Mouse (Mus musculus) small intestine, adult 2 months (tissue): ENCODE data around the gene Igfbp2. TPM values are rescaled to one million over a fixed set of nuclear protein-coding genes. Genes with fewer than 3 reads are reported as not detected.

ENCODE experiments used
- H3K27ac ChIP-seq: fragments of 200-500 bp; 2 replicates; pipeline ENCODE4 v1.5.1; 2012; ENCODE audit warnings: low read depth, low read length, control low read depth, inconsistent platforms; ENCODE audit not compliant: insufficient read depth
- H3K27me3 ChIP-seq: fragments of 200-500 bp; 2 replicates; pipeline ENCODE4 v1.6.1; 2012; ENCODE audit warnings: mild to moderate bottlenecking, moderate library complexity, low read length, inconsistent platforms; ENCODE audit not compliant: control insufficient read depth, insufficient read depth
- H3K36me3 ChIP-seq: fragments of 200-500 bp; 2 replicates; pipeline ENCODE4 v1.6.1; 2012; ENCODE audit warnings: mild to moderate bottlenecking, low read length, control low read depth, inconsistent platforms; ENCODE audit not compliant: control insufficient read depth, insufficient read depth
- H3K4me1 ChIP-seq: fragments of 200-500 bp; 2 replicates; pipeline ENCODE4 v1.6.1; 2012; ENCODE audit warnings: low read length, inconsistent platforms, mixed read lengths; ENCODE audit not compliant: control insufficient read depth, insufficient read depth, insufficient read length
- H3K4me3 ChIP-seq: fragments of 200-500 bp; 2 replicates; pipeline ENCODE4 v1.5.1; 2012; ENCODE audit warnings: low read depth, mild to moderate bottlenecking, control low read depth, inconsistent platforms, low read length, moderate library complexity
- CTCF ChIP-seq: fragments of 200-500 bp; IDR thresholded peaks from 2 replicates; pipeline ENCODE4 v1.5.1; 2012; ENCODE audit warnings: low read depth, mild to moderate bottlenecking, control low read depth, inconsistent platforms, low read length, moderate library complexity, mixed read lengths; ENCODE audit not compliant: insufficient replicate concordance, insufficient read length; ENCODE audit errors: extremely low read depth
- POLR2A ChIP-seq: fragments of 200-500 bp; IDR thresholded peaks from 2 replicates; pipeline ENCODE4 v1.6.1; 2012; ENCODE audit warnings: low read depth, mild to moderate bottlenecking, control low read depth, inconsistent platforms, low read length, moderate library complexity
- WGBS: fragments of 180-500 bp; shearing (Covaris S2); methylation state at CpG from one replicate; pipeline ENCODE4 v1.1.7; 2018; 5-methylcytosine and 5-hydroxymethylcytosine counted together
- polyA plus RNA-seq: library from polyadenylated mRNA; depleted of rRNA; stranded (reverse); fragments of >200 nt; gene quantifications from 2 replicates; pipeline ENCODE4 v1.2.3, GENCODE M21; 2012

Gene Igfbp2
- polyA plus RNA-seq, 1 experiment: 7.7 TPM

DNA sequence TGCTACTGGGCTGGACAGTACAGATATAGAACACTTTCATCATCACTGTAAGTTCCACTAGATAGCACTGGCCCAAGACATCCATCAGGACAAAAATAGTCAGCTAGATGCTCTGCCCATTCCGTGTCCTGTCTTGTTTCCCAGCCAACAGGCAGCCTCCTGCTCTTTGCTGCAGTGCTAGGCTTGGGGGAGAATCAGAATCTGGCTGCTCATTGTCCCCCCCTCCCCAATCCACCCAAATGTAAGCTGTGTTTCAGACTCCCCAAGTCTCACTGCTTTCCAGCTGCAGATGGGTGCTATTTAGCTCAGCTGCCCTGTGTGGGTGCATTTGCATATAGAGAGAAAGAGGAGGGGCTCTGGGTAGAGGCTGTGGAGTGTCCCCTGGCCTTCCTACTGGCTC, 43.0 kb downstream of the Igfbp2 start:
- 67% methylated on average over 1 of the region's 1 CpGs for WGBS

DNA sequence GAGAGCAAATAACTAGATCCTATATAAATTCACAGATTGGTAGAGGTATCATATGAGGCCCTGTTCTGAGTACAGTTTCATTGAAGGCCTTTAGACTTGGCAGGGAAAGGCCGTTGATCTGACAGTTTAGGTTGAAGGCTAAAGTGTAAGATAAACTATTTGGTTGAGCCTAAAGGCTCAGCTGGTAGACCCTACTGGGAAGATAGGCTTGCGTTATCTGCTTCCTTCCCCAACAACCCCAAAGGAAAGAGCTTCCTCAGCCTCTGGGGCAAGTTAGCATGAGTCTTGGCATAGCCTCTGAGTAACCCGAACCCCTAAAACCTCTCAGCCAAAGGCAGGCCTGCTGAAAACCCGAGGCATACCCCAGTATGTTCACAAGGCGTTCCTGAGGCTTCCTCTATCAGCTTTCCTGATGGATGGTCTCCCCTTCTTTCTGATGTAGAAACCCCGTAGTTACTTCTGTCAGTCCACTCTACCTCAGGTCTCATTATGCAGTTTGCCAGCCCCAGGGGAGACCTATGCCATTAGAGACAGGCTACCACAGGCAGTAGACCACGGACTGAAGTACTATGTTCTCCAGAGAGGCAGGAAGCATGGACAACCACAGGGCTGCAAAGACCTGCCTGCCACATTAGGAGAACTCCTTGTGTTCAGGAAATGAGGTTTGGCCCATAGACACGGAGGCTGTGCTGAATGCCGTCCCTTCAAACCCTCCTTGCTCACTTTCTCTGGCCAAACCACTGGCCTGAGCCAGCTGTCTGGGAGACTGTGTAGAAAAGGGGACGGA, 44.3 kb downstream of the Igfbp2 start:
- H3K27ac ChIP-seq: no peak overlapping the region
- H3K4me3 ChIP-seq: no peak overlapping the region
- no peaks in the 10 kb centered on the region for H3K36me3 ChIP-seq
- H3K4me1 ChIP-seq: peaks cover 14% of the 10 kb centered on the region
- 81% methylated on average over 10 of the region's 10 CpGs for WGBS
- TF ChIP-seq POLR2A: no peak
- no peak for TF ChIP-seq CTCF
- peaks cover 10% of the 10 kb centered on the region for H3K27me3 ChIP-seq

More for the DNA sequence above, 43.0 kb downstream of the Igfbp2 start:
- H3K36me3 ChIP-seq: no peaks in the 10 kb centered on the region
- H3K4me1 ChIP-seq: peaks cover 14% of the 10 kb centered on the region
- TF ChIP-seq CTCF (no peak), POLR2A (no peak)
- no peaks in the 10 kb centered on the region; the same call in 1 of the 2 replicates for H3K27me3 ChIP-seq
- H3K27ac ChIP-seq: no peak overlapping the region
- H3K4me3 ChIP-seq: no peak overlapping the region

DNA sequence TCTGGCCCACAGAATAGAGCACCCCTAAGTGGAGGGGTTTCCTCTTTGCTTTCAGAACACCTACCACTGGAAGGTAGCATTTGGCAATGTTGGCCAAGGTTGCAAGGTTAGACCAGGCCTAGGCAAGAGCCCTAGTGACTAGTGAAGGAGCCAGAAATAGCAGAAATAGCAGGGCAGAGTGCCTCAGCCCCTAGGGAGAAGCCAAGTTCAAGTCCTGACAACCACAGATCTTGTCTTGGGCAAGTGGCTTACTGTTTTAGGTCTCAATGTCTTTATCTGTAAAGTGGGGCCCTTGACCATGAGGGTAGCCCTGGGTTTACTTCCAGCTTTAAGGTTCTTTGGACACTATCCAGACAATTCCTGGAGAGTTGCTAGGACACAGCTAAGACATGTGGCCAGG, 45.0 kb downstream of the Igfbp2 start:
- peaks cover 14% of the 10 kb centered on the region for H3K4me1 ChIP-seq
- no peak overlapping the region for H3K27ac ChIP-seq
- TF ChIP-seq CTCF (no peak), POLR2A (no peak)
- H3K27me3 ChIP-seq: peaks cover 16% of the 10 kb centered on the region
- no peaks in the 10 kb centered on the region for H3K36me3 ChIP-seq
- no peak overlapping the region for H3K4me3 ChIP-seq

DNA sequence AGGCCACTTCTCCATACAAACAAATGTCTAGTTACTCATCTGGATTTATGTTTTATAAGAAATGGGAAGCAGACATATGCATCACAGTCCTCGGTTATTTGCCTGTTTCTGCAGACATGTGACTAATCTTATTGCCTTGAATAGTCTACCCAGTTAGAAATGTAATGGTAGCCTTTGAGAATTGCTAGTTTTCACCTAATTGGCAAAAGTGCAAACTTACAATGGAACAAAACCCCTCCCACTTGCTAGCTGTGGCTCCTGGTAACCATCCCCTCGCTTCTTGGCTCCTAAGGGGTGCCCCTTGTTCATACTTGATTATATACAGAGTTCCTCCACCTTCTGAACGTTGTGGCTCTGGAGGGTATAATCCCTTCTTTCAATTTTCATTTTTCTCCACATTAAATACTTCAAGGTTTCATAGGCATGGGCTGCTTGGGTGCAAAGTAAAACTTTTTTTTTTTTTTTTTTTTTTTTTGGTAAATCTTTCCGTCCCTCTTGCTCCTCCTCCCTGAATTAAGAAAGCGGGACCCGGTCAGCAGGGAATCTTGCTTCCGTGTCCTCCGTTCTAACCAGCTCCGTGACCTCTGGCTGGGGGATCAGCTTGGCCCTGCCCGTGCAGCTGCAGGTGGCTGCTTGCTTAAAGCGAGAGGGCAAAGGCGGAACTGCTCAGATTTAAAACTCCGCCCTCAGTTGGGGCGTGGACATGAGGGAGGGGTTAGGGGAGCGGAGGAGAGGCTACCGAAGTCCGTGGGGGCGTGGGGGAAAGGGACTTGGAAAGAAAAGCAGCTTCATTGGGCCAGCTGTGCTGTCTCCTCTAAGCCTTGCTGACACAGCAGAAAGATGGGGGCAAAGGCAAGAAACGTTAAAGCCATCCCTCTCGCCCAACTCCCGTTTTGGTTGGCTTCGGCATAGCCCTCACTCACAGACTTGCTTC, 45.6 kb downstream of the Igfbp2 start:
- no peak overlapping the region for H3K27ac ChIP-seq
- TF ChIP-seq POLR2A (no peak), CTCF (no peak)
- WGBS: 8% methylated on average over 22 of the region's 22 CpGs

DNA sequence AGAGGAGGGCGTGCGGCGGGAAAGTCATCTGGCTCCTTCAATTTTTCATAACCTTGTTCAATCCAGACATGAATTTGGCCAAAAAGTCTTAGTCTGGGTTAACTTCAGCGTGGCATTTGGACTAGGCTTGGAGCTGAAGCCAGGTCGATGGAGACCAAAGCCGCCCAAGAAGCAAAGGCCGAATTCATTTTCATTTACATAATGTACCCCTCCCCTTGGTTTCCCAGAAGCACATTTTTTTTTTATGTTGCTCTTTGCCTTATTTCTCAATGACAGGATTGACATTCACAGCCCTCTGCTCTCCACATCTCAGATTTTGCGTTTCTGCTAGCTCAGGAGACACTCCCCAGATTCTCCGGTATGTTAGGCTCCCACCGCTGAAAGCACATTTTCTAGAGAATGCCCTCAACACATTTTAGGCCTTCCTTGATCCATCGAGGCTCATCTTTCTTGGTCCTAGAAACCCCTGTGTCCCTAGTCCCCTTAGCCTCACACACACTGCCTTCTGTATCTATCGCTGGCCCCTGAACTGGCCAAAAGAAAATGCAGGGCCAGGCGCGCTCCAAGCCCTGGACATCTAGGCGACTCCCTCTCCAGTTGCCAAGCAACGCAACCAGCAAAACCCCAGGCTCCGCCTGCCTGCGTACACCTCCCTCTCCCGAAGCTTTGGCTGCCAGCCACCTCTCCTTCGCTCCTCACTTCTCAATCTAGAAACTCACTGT, 46.5 kb downstream of the Igfbp2 start:
- Histone ChIP-seq H3K27me3 (peaks cover 26% of the 10 kb centered on the region), H3K36me3 (no peaks in the 10 kb centered on the region), H3K4me1 (peaks cover 14% of the 10 kb centered on the region), H3K27ac (no peak overlapping the region), H3K4me3 (peak overlapping the region; percentile 56)
- WGBS: under 1% methylated on average over 20 of the region's 20 CpGs
- TF ChIP-seq CTCF: no peak

More for the DNA sequence above, 45.6 kb downstream of the Igfbp2 start:
- H3K4me3 ChIP-seq: peak overlapping the region; percentile 56
- H3K4me1 ChIP-seq: peaks cover 14% of the 10 kb centered on the region
- peaks cover 23% of the 10 kb centered on the region for H3K27me3 ChIP-seq
- no peaks in the 10 kb centered on the region for H3K36me3 ChIP-seq

DNA sequence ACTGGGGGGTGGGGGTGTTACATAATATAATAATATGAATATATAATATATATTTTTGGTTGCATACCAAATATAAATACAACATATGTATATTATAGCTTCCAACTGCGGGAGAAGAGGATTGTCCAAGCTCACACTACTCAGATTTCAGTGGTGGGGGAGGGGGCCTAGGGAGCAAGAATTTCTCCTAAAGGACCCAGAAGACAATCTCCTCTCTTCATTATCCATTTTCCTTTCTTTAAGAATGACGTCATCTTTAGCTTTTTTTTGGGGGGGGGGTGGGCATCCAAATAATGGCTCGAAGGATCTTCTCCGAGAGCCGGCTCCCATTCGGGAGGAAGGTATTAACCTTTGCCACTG, 47.0 kb downstream of the Igfbp2 start:
- Histone ChIP-seq H3K4me3 (peak overlapping the region; percentile 19), H3K27me3 (peaks cover 26% of the 10 kb centered on the region), H3K27ac (no peak overlapping the region), H3K4me1 (peaks cover 14% of the 10 kb centered on the region), H3K36me3 (no peaks in the 10 kb centered on the region)
- 0% methylated on average over 6 of the region's 6 CpGs for WGBS
- TF ChIP-seq POLR2A (no peak), CTCF (no peak)
